ENCODE assay signal across 17 mouse cellular contexts in the genomic region with DNA sequence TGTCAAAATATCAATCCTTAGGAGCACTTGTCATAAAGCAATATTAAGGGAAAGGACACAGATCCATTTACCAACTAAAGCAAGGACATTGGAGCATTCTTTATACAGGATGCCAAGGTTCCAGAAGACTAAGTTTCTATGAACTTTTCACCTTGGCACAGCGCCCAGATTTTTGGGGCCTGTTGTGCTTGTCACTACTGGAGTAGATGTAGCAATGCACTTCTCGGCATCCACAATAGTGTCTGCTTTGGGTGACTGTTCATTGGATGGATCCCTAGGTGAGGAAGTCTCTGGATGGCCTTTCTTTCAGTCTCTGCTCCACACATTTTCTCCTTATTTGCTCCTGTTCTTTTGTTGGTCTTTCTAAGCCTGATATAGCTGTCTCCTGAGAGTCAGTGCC. TPM values are rescaled to one million over a fixed set of nuclear protein-coding genes. Genes with fewer than 3 reads are reported as not detected.
DNase-seq lines count a peak whose midpoint lies in the region; ATAC-seq and TF ChIP-seq lines count a peak whose summit lies in the region.
"Had no signal": no experiment of that assay in that cellular context is flagged by ENCODE, and none has a peak within 500 bp of the region (broad histone marks: within the 10 kb centered on the region; RNA-seq: fewer than 3 reads in every experiment).

No protein-coding gene starts in this region.

- H3K27ac ChIP-seq in kidney, adult 2 months (ENCODE audit: insufficient read depth, low read depth, low read length), result no peak overlapping the region
- H3K27ac ChIP-seq in kidney, embryonic 16.5 days (ENCODE audit: low read length), result no peak overlapping the region
- no peak overlapping the region for H3K27ac ChIP-seq in forebrain, embryonic 12.5 days
- H3K27ac ChIP-seq: forebrain, embryonic 15.5 days; limb, embryonic 12.5 days; neural tube, embryonic 15.5 days had no signal

- no peaks in the 10 kb centered on the region for H3K4me1 ChIP-seq in kidney, adult 2 months (ENCODE audit: control insufficient read depth, insufficient read depth, low read length)
- H3K4me1 ChIP-seq in kidney, embryonic 16.5 days (ENCODE audit: insufficient read depth, low read length), result no peaks in the 10 kb centered on the region
- H3K4me1 ChIP-seq in forebrain, embryonic 12.5 days, result no peaks in the 10 kb centered on the region
- H3K4me1 ChIP-seq: forebrain, embryonic 15.5 days; limb, embryonic 12.5 days; megakaryocyte, embryonic 14.5 days; neural tube, embryonic 15.5 days had no signal

- peak; percentile 58 for DNase-seq in kidney, adult 2 months
- DNase-seq in testis, postnatal 10 days (ENCODE audit: low spot score), result peak; percentile 57
- DNase-seq in testis, postnatal 14 days (ENCODE audit: low spot score), result no peak
- peak; percentile 64 for DNase-seq in adrenal gland, postnatal 10 days
- DNase-seq in thymus, postnatal 25 days, result no peak
- DNase-seq: cerebellum, adult 18-20 months; gastrocnemius, postnatal 36 days; retina, postnatal 1 day; spleen, adult 18-20 months had no signal

- 45% methylated on average over 2 of the region's 2 CpGs for WGBS in kidney, adult 2 months
- WGBS in kidney, embryonic 16.5 days, result 76% methylated on average over 2 of the region's 2 CpGs
- WGBS in forebrain, embryonic 12.5 days, result 89% methylated on average over 2 of the region's 2 CpGs

- no peak overlapping the region for H3K4me2 ChIP-seq in kidney, embryonic 16.5 days (replicated peaks; ENCODE audit: low read depth, low read length)
- H3K4me2 ChIP-seq in forebrain, embryonic 12.5 days, result no peak overlapping the region
- H3K4me2 ChIP-seq: forebrain, embryonic 15.5 days; heart, embryonic 11.5 days; limb, embryonic 12.5 days; neural tube, embryonic 15.5 days had no signal

- no peak overlapping the region for H3K9ac ChIP-seq in kidney, embryonic 16.5 days (replicated peaks; ENCODE audit: low read length)
- no peak overlapping the region for H3K9ac ChIP-seq in forebrain, embryonic 12.5 days
- H3K9ac ChIP-seq: forebrain, embryonic 15.5 days; limb, embryonic 12.5 days; neural tube, embryonic 15.5 days had no signal

- no peaks in the 10 kb centered on the region for H3K9me3 ChIP-seq in kidney, embryonic 16.5 days (ENCODE audit: low read length)
- H3K9me3 ChIP-seq in forebrain, embryonic 12.5 days, result no peaks in the 10 kb centered on the region
- H3K9me3 ChIP-seq: forebrain, embryonic 15.5 days had no signal

- no peaks in the 10 kb centered on the region for H3K36me3 ChIP-seq in kidney, adult 2 months (ENCODE audit: control insufficient read depth, insufficient read depth, low read length)
- no peaks in the 10 kb centered on the region for H3K36me3 ChIP-seq in kidney, embryonic 16.5 days (ENCODE audit: insufficient read depth, low read length)
- no peaks in the 10 kb centered on the region for H3K36me3 ChIP-seq in forebrain, embryonic 12.5 days (replicated peaks)
- H3K36me3 ChIP-seq: forebrain, embryonic 15.5 days; limb, embryonic 12.5 days; neural tube, embryonic 15.5 days had no signal

- H3K4me3 ChIP-seq in kidney, adult 2 months (ENCODE audit: insufficient read depth, low read depth, low read length), result no peak overlapping the region
- no peak overlapping the region for H3K4me3 ChIP-seq in kidney, embryonic 16.5 days (ENCODE audit: low read length)
- H3K4me3 ChIP-seq in forebrain, embryonic 12.5 days (replicated peaks), result no peak overlapping the region
- H3K4me3 ChIP-seq: forebrain, embryonic 15.5 days; limb, embryonic 12.5 days; megakaryocyte, embryonic 14.5 days; neural tube, embryonic 15.5 days had no signal

- no peak for TF ChIP-seq POLR2A in kidney, adult 2 months (IDR thresholded peaks at IDR 0.05; ENCODE audit: low read depth, low read length)

- no peaks in the 10 kb centered on the region for H3K27me3 ChIP-seq in kidney, adult 2 months (replicated peaks; ENCODE audit: control insufficient read depth, insufficient read depth, low read length)
- no peaks in the 10 kb centered on the region for H3K27me3 ChIP-seq in kidney, embryonic 16.5 days (ENCODE audit: insufficient read depth, low read length)
- no peaks in the 10 kb centered on the region for H3K27me3 ChIP-seq in forebrain, embryonic 12.5 days
- H3K27me3 ChIP-seq: forebrain, embryonic 15.5 days; limb, embryonic 12.5 days; megakaryocyte, embryonic 14.5 days; neural tube, embryonic 15.5 days had no signal

- no peak for TF ChIP-seq CTCF in kidney, adult 2 months (conservative IDR thresholded peaks at IDR 0.05; ENCODE audit: insufficient read depth, insufficient read length, low read depth, low read length)

- ATAC-seq in kidney, embryonic 16.5 days (ENCODE audit: low FRiP score, low TSS enrichment), result no peak
- ATAC-seq in forebrain, embryonic 12.5 days (ENCODE audit: low FRiP score), result no peak
- ATAC-seq: forebrain, embryonic 15.5 days had no signal

RNA-seq across cellular contexts. Expression of a gene that starts 49.8 kb away (rescaled TPM):
- 0.14 and 0.53 TPM in 2 replicates for polyA plus RNA-seq in kidney, adult 2 months (2012; rRNA removed)
- polyA plus RNA-seq in kidney, embryonic 16.5 days (2015; fragmentation: Nextera tagmentation; extraction: Ambion mirVana), result 1.6 and 1.8 TPM in 2 replicates
- total RNA-seq in adrenal gland, postnatal 10 days (2021), result 1 to 10 TPM; 1.4 to 1.8 TPM
- polyA plus RNA-seq in forebrain, embryonic 12.5 days (2016; fragmentation: Nextera tagmentation; extraction: Ambion mirVana), result 0.19 and 0.37 TPM in 2 replicates
- total RNA-seq: layer of hippocampus, postnatal 25 days had no signal

Comparison
In these comparisons a context has a peak if more than half of its experiments do, and no peak if none do; other contexts are left out.
1. DNase-seq: peak in kidney, adult 2 months (single experiment), testis, postnatal 10 days (single experiment) and adrenal gland, postnatal 10 days (single experiment); none in testis, postnatal 14 days (single experiment) and thymus, postnatal 25 days (single experiment).